Mouse (Mus musculus) left cerebral cortex, adult 2 months (tissue): Measurements from ENCODE around the gene Gm45618. TPM values are rescaled to one million over a fixed set of nuclear protein-coding genes. Genes with fewer than 3 reads are reported as not detected.
A peak's percentile ranks its signal among the peaks of the same experiment; 100 is the strongest.

ENCODE experiments used
- DNase-seq, 2 experiments: peaks; one replicate each; pipeline ENCODE4 v3.0.0; 2021 to 2022; ENCODE audit warnings: low spot score in 2 of 2, mixed read lengths in 1 of 2; ENCODE audit errors: extremely low spot score in 1 of 2
- H3K27ac ChIP-seq: fragments of 200-600 bp; 2 replicates; pipeline ENCODE4 v1.8.1; 2022
- H3K4me3 ChIP-seq: fragments of 200-600 bp; 2 replicates; pipeline ENCODE4 v1.8.1; 2022
- CTCF ChIP-seq: fragments of 200-600 bp; IDR thresholded peaks from 2 replicates; pipeline ENCODE4 v1.8.1; 2022; ENCODE audit warnings: antibody characterized with exemption, mild to moderate bottlenecking, moderate library complexity
- intact Hi-C: fragments of 180-260 bp; cut with DNase I; formaldehyde crosslinking; loops from one replicate; pipeline ENCODE4 v1.15.1; 2025
- total RNA-seq, 2 experiments: library from RNA; stranded (reverse); gene quantifications; 2 replicates each; pipeline ENCODE4 v1.2.3; 2021

Gene Gm45618
- total RNA-seq, 2 experiments from 2014 or later, result not detected

DNA sequence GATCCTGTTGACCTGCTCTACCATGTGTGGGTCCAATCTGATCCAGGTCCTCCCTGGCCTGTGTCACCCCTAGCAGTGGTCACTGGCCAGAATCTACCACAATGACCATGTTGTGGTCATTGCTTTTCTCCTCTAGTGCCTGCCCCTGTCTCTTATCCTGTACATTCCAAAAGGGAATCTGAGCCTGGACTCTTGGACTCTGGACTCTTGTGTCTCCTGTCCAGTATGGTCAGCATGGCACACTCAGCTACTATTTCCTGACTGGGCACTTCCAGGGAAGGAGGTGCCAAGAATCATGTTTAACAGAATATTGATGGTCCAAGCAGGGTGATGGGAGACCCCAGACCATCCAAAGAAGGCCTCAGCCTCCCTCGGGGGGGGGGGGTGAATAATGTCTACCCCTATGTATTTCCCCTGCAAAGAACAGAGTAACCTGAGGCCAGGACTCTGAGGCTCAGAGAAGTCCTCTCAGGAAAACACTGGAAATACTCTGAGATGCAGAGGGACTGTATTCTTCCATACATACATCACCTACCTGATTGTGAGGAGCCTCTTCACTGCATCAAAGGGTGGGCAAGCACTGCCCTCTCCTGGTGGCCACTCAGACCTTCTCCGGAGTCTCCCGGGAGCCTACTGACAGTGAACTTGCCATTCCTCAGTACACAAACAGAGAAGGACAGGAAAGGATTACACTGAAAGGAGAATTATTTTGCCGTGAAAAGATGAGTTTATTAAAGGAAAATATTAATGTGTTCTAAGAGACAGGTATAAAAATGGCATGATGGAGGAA, 13.9 kb upstream of the Gm45618 start:
- intact Hi-C loops, result no loop called here
- peak in 1 of 2 experiments; percentile 17 for DNase-seq
- TF ChIP-seq CTCF, result peak; percentile 48
- no peak overlapping the region for H3K4me3 ChIP-seq
- no peak overlapping the region for H3K27ac ChIP-seq

- TF ChIP-seq CTCF, result no peak
- H3K27ac ChIP-seq, result no peak overlapping the region
- no peak overlapping the region for H3K4me3 ChIP-seq
- DNase-seq, result no peak
- intact Hi-C loops, result no loop called here
These were observed 8.3 kb upstream of the Gm45618 start for GRCm38 (mm10) chr7:142128843-142129242.

- TF ChIP-seq CTCF, result peak; percentile 56
- no peak for DNase-seq
- intact Hi-C loops, result no loop called here
- Histone ChIP-seq H3K27ac (no peak overlapping the region), H3K4me3 (no peak overlapping the region)
These were observed 897 bp downstream of the Gm45618 start for GRCm38 (mm10) chr7:142119632-142120031.

DNA sequence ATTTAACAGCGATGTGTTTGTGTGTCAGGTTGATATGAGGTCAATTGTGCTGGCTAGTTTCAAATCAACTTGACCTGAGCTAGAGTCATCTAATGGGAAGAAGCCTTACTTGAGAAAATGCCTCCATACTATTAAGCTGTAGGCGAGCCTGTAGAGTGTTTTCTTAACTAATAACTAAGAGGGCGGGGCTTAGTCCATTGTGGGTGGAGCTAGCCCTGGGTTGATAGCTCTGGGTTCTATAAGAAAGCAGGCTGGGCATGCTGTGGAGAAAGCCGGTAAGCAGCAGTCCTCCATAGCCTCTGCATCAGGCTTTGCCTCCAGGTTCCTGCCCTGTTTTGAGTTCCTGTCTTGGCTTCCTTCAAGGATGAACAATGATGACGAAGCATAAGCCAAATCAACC, 15.8 kb downstream of the Gm45618 start:
- intact Hi-C loops, result no loop called here
- no peak for TF ChIP-seq CTCF
- H3K4me3 ChIP-seq, result no peak overlapping the region
- no peak overlapping the region for H3K27ac ChIP-seq
- DNase-seq, result no peak

DNA sequence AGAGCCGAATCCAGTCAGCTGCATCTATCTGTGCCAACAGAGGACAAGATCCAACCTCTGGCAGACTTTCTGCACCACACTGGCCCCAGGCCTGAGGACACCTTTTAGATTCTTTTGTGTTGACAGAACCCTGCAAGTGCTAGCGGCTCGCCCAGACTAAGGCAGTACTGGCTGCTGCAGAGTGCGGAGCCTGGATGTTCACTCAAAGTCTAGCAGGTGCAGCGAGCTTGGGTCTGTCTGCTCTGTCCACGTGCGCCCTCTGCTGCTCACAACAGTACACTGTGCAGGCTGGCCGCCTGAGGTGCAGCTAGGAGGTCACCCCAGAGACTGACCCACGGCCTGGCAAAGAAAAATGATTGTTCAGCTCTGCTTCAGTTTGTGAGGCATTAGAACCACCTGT, 22.8 kb downstream of the Gm45618 start:
- H3K27ac ChIP-seq, result no peak overlapping the region
- peak; percentile 80 to 83 for DNase-seq
- intact Hi-C loops, result loop anchor here (1.0 to 5.0 kb wide), 3 partner anchors 26 to 81 kb away; partner anchors contain the start of gene Mob2
- no peak overlapping the region for H3K4me3 ChIP-seq
- peak; percentile 91 for TF ChIP-seq CTCF

DNA sequence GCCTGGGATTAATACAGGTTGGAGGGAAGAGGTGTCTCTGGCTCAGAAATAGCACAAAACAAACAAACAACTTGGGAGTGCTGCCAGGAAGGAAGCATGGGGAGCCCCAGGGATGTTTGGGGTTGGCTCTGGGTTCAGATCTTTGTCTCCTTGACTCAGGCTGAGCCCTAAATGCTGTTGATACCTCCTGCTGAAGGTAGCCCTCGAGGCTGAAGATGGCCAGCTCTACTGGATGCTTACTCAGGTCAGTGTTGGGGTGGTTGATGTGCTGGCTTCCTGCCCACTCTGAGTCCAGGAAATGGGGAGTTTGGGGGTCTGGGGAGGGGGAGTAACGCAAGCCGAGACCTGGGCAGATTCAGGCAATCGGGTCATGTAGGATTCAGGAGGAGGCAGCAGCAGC, 23.8 kb downstream of the Gm45618 start:
- intact Hi-C loops, result loop anchor here (5.0 kb wide), 1 partner anchor 34 kb away; the partner anchor contains the start of gene Mob2
- Histone ChIP-seq H3K4me3 (no peak overlapping the region), H3K27ac (no peak overlapping the region)
- DNase-seq, result no peak
- TF ChIP-seq CTCF, result no peak

- intact Hi-C loops, result loop anchor here (2.0 to 5.0 kb wide), 2 partner anchors 33 to 145 kb away; partner anchors contain the start of gene Mob2
- TF ChIP-seq CTCF, result peak; percentile 28
These were observed 25.2 kb downstream of the Gm45618 start, which contains the start of gene Dusp8 for GRCm38 (mm10) chr7:142095183-142095931. Gene Dusp8, minus strand, starts transcription at chr7:142095843.

GRCm38 (mm10) chr7:142094301-142095143, 26.0 kb downstream of the Gm45618 start:
- H3K4me3 ChIP-seq, result peak overlapping the region; percentile 88

More at GRCm38 (mm10) chr7:142095183-142095931, 25.2 kb downstream of the Gm45618 start, which contains the start of gene Dusp8:
- peak; percentile 95 to 97 for DNase-seq
- Histone ChIP-seq H3K4me3 (peak within 1 kb of the TSS; percentile 88), H3K27ac (peak within 1 kb of the TSS; percentile 100)

GRCm38 (mm10) chr7:142093696-142094240, 26.8 kb downstream of the Gm45618 start:
- DNase-seq, result no peak
- no peak for TF ChIP-seq CTCF
- Histone ChIP-seq H3K4me3 (peak overlapping the region; percentile 88), H3K27ac (peak overlapping the region; percentile 100)
- intact Hi-C loops, result loop anchor here (2.0 kb wide), 1 partner anchor 143 kb away; no protein-coding TSS in a partner anchor

More at GRCm38 (mm10) chr7:142094301-142095143, 26.0 kb downstream of the Gm45618 start:
- DNase-seq, result peak; percentile 69 to 79
- no peak for TF ChIP-seq CTCF
- intact Hi-C loops, result loop anchor here (2.0 to 5.0 kb wide), 2 partner anchors 32 to 144 kb away; partner anchors contain the start of gene Mob2
- H3K27ac ChIP-seq, result peak overlapping the region; percentile 100

- no peak for DNase-seq
- Histone ChIP-seq H3K4me3 (peak overlapping the region; percentile 88), H3K27ac (peak overlapping the region; percentile 100; the same call in 1 of the 2 replicates)
- TF ChIP-seq CTCF, result no peak
- intact Hi-C loops, result no loop called here
These were observed 27.5 kb downstream of the Gm45618 start for GRCm38 (mm10) chr7:142092991-142093390.

DNA sequence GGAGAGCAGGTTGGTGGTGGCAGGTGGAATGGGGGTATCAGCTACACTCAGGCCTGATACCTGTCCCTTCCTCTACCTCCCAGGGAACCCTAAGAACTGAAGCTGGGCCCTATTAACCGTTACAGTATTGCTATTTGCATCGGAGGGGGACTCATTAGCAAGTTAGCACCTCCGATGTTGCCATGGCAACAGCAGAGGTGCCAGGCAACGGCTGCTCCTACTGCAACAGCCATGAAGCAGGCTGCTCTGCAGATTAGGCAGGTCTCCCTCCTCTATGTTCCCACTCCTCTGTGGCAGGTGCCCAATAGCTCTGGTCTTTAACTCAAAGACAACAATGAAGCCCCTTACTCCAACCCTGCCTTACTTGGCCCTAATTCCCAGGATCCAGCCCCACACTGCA, 28.7 kb downstream of the Gm45618 start:
- intact Hi-C loops, result no loop called here
- Histone ChIP-seq H3K27ac (peak overlapping the region; percentile 50; the same call in 1 of the 2 replicates), H3K4me3 (peak overlapping the region; percentile 88)
- peak in 1 of 2 experiments; percentile 66 for DNase-seq
- TF ChIP-seq CTCF, result no peak
